Mouse (Mus musculus) myocyte (in vitro differentiated cells): ENCODE measurements around the gene Bcl2l14.

Experiments
- MAX ChIP-seq: IDR thresholded peaks from one replicate; pipeline ENCODE4 v1.6.1; 2011; ENCODE audit warnings: low read depth, mild to moderate bottlenecking, control low read depth
- MYOD1 ChIP-seq, 3 experiments: IDR thresholded peaks; one replicate each; pipeline ENCODE4 v1.6.1; 2011; ENCODE audit warnings: control low read depth in 2 of 3, low read depth in 2 of 3, mild to moderate bottlenecking in 2 of 3, moderate library complexity in 1 of 3; ENCODE audit not compliant: insufficient read length in 2 of 3, control insufficient read depth in 1 of 3
- MYOG ChIP-seq, 3 experiments: IDR thresholded peaks; one replicate each; pipeline ENCODE4 v1.6.1; 2011; ENCODE audit warnings: control low read depth in 2 of 3, low read depth in 2 of 3, mild to moderate bottlenecking in 2 of 3; ENCODE audit not compliant: insufficient read length in 2 of 3, control insufficient read depth in 1 of 3, insufficient read depth in 1 of 3
- POLR2A ChIP-seq: IDR thresholded peaks from one replicate; pipeline ENCODE4 v1.6.1; 2011; ENCODE audit warnings: low read depth, mild to moderate bottlenecking, control low read depth, moderate library complexity; ENCODE audit not compliant: insufficient read length
- TCF12 ChIP-seq: IDR thresholded peaks from one replicate; pipeline ENCODE4 v1.6.1; 2011; ENCODE audit warnings: mild to moderate bottlenecking, control low read depth; ENCODE audit not compliant: poor library complexity, insufficient read depth, severe bottlenecking
- USF1 ChIP-seq: IDR thresholded peaks from one replicate; pipeline ENCODE4 v1.6.1; 2011; ENCODE audit warnings: low read depth, mild to moderate bottlenecking, control low read depth, moderate library complexity

DNA sequence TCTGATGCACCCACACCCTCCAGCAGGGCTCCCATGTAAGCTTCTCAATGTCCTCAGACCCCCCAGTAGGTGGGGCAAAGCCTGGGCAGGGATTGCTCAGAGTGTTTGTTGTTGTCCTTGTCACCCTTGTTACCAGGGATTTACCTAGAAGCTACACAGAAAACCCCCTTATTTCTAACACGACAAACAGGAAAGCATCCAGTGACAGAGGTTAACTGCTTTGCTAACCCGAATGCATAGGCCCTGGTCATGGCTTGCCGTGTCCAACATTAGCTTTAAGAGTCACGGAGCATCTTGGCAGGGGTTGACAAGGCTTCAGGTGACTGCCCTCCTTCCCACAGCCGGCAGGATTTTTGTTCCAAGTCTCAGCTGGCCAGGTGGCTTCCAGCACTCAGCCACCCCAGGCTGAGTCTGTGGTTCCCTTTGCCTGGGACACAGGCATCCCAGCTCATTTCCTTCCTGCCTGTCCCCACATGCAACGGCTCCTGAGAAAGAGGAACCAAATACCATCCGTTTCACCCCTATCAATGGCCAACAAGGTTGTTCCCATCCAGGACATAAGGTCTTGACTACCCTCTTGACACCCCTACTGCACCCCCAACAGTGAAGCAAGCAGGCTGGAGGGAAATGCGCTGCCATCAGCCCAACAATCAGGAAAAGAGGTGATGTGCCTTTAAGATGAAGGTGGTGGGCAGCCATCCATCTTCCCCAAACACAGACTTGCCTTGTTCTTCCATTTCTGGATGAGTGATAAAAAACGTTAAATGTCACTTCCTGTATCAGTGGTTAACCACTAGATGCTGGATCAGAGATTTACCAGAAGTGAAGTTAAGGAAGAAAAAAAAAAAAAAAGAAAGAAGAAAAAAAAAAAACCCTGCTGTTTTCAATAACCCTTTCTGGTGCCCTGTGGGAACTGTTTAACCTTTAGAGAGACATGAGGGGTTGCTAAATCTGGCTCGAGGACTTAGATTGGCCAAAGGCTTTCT is 29.5 kb upstream of the Bcl2l14 start:
- no peak for TF ChIP-seq POLR2A
- TF ChIP-seq MAX, result no peak
- TF ChIP-seq MYOG (IDR thresholded peaks at IDR 0.05; ENCODE audit: control insufficient read depth in 1 of 3, insufficient read depth in 1 of 3, insufficient read length in 2 of 3, low read depth in 2 of 3), result no peak
- no peak for TF ChIP-seq MYOD1 (IDR thresholded peaks at IDR 0.05; ENCODE audit: control insufficient read depth in 1 of 3, insufficient read length in 2 of 3, low read depth in 2 of 3)
- TF ChIP-seq USF1, result no peak
- TF ChIP-seq TCF12, result no peak
